Mouse (Mus musculus): ENCODE data around the gene Colgalt2.

DNA sequence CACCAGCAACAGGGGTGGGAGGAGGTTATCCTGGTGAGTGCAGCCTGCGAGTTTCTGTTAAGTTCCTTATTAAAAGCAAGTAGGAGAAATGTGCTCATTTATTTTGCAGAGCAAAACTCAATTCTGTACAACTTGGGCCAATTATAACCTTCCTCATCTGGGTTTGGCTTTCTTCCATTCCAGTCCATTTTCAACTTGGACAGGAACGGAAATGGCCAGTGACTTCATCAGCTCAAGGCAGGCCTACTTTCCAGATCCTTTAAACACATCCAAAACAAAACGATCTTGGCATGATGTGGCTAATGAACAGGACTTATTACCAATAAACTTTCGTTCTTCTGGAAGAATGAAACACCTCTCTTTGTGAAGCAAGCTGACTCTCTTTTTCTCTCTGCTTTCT lies 76.5 kb downstream of the Colgalt2 start:
- no peak for TF ChIP-seq POLR2A (IDR thresholded peaks at IDR 0.05; ENCODE audit: control insufficient read depth, extremely low read depth, insufficient read depth, low read length, poor library complexity)
- TF ChIP-seq CTCF (IDR thresholded peaks at IDR 0.05; ENCODE audit: borderline replicate concordance, control insufficient read depth, extremely low read depth, insufficient read depth, low read length, poor library complexity), result no peak

Data from thymus, adult 2 months (tissue).